30 mouse cellular contexts compared by ENCODE assay signal in the genomic region with DNA sequence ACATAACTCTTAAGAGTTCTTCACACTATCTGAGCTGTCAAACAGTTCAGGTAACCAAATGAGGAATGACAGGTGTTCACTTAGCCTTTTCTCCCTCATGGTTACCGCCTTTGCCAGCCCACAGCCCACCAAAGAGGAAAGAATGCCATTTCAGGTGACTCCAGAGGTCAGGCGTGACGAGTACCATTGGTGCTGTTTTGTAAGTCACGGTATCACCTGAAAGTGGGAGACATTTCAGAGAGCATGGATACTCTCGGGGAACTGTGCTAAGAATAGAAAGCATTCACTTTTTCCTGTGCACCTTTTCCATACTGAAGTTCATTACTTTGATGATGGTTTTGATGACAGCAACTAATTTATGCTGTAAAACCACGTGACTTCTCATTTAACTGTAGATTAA.
"Had no signal": no experiment of that assay in that cellular context is flagged by ENCODE, and none has a peak within 500 bp of the region (broad histone marks: within the 10 kb centered on the region; RNA-seq: fewer than 3 reads in every experiment).

No protein-coding gene starts in this region.

- H3K4me1 ChIP-seq: heart, embryonic 12.5 days; heart, embryonic 13.5 days; heart, embryonic 15.5 days; hindbrain, embryonic 10.5 days; hindbrain, embryonic 12.5 days; hindbrain, embryonic 13.5 days; hindbrain, embryonic 15.5 days; intestine, embryonic 15.5 days; kidney, embryonic 15.5 days had no signal

- H3K9ac ChIP-seq: heart, embryonic 12.5 days; heart, embryonic 13.5 days; heart, embryonic 15.5 days; hindbrain, embryonic 12.5 days; hindbrain, embryonic 13.5 days; hindbrain, embryonic 14.5 days; hindbrain, embryonic 15.5 days; intestine, embryonic 15.5 days; kidney, embryonic 15.5 days had no signal

- DNase-seq: heart, postnatal 10 days; heart, postnatal 36 days; heart, postnatal 4 days; kidney, adult 11 months; kidney, adult 18-20 months; kidney, adult 2 months; kidney, adult 8-10 months; kidney, adult 9 months; kidney, postnatal 10 days; kidney, postnatal 14 days; kidney, postnatal 25 days; kidney, postnatal 36 days; kidney, postnatal 4 days; layer of hippocampus, adult 9-11 months; layer of hippocampus, postnatal 36 days had no signal

- H3K4me2 ChIP-seq: heart, embryonic 11.5 days; heart, embryonic 12.5 days; heart, embryonic 13.5 days; heart, embryonic 15.5 days; hindbrain, embryonic 12.5 days; hindbrain, embryonic 13.5 days; hindbrain, embryonic 14.5 days; hindbrain, embryonic 15.5 days; intestine, embryonic 15.5 days; kidney, embryonic 15.5 days had no signal

- H3K27ac ChIP-seq: heart, embryonic 13.5 days; heart, embryonic 15.5 days; hindbrain, embryonic 10.5 days; hindbrain, embryonic 12.5 days; hindbrain, embryonic 13.5 days; hindbrain, embryonic 14.5 days; hindbrain, embryonic 15.5 days; hindbrain, postnatal 0 days; intestine, embryonic 15.5 days; kidney, embryonic 15.5 days; kidney, postnatal 0 days; layer of hippocampus, adult 2 months; left cerebral cortex, adult 2 months had no signal

- H3K27me3 ChIP-seq: heart, embryonic 12.5 days; heart, embryonic 13.5 days; heart, embryonic 15.5 days; hindbrain, embryonic 12.5 days; hindbrain, embryonic 13.5 days; hindbrain, embryonic 15.5 days; intestine, embryonic 15.5 days; kidney, embryonic 15.5 days had no signal

- H3K4me3 ChIP-seq: heart, embryonic 12.5 days; heart, embryonic 13.5 days; heart, embryonic 15.5 days; hindbrain, embryonic 10.5 days; hindbrain, embryonic 12.5 days; hindbrain, embryonic 13.5 days; hindbrain, embryonic 15.5 days; intestine, embryonic 15.5 days; kidney, embryonic 15.5 days; layer of hippocampus, adult 2 months; left cerebral cortex, adult 2 months had no signal

- H3K9me3 ChIP-seq: heart, embryonic 12.5 days; heart, embryonic 13.5 days; heart, embryonic 15.5 days; hindbrain, embryonic 10.5 days; hindbrain, embryonic 12.5 days; hindbrain, embryonic 13.5 days; hindbrain, embryonic 15.5 days; intestine, embryonic 15.5 days; kidney, embryonic 15.5 days had no signal
